Mouse (Mus musculus) megakaryocyte, embryonic 14.5 days (primary cell): ENCODE measurements around the gene Rexo2.

Source experiments
- FLI1 ChIP-seq: IDR thresholded peaks from 2 replicates; pipeline ENCODE4 v1.6.1; 2012; ENCODE audit warnings: low read length, inconsistent platforms, mixed read lengths
- GATA1 ChIP-seq: IDR thresholded peaks from 3 replicates; pipeline ENCODE4 v1.6.1; 2012; ENCODE audit warnings: mixed read lengths, low read length, inconsistent platforms, borderline replicate concordance

DNA sequence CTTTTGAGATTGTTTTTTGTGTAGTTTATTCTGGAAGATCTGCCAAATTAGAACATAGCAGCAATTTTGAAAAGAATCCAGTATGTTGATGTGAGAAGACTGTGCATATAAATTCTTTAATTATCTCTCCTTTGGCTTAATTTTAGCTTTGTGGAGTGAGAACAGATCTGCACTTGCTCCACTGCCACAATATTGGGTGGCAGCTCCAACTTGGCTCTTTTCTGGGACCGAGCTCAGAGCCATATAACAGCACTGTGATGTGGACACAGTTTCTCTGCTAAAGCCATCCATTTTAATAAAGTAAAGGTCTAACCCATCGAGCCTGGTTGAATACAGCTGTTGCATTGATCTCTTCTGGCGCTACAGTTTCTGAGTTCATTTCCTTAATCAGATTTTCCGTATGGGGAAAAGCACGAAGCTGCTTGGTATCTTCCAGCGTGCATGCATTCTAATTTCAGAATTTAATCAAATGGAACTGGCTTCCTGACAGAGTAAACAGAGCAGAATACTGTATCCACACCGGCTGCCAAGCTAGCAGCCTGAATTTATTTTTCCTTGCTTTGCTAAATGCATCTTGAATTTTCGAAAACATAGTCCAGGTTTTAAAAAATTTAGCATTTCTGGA is 24.4 kb upstream of the Rexo2 start:
- TF ChIP-seq GATA1 (no peak), FLI1 (no peak)
